9 mouse cellular contexts compared by ENCODE assay signal in genomic region chr17:31808082-31808875, GRCm38 (mm10). TPM values are rescaled to one million over a fixed set of nuclear protein-coding genes. Genes with fewer than 3 reads are reported as not detected.
DNase-seq lines count a peak whose midpoint lies in the region; ATAC-seq and TF ChIP-seq lines count a peak whose summit lies in the region.
"Had no signal": no experiment of that assay in that cellular context is flagged by ENCODE, and none has a peak within 500 bp of the region (broad histone marks: within the 10 kb centered on the region; RNA-seq: fewer than 3 reads in every experiment).

No protein-coding gene starts in this region.

- intact Hi-C loops in left cerebral cortex, adult 2 months (cut with DNase I) = no loop called here

- no peaks in the 10 kb centered on the region for H3K79me2 ChIP-seq in myocyte (ENCODE audit: control insufficient read depth, insufficient read depth)

- no peaks in the 10 kb centered on the region for H3K9me3 ChIP-seq in intestine, embryonic 16.5 days (ENCODE audit: control insufficient read depth, low read length)
- no peaks in the 10 kb centered on the region for H3K9me3 ChIP-seq in intestine, embryonic 15.5 days
- H3K9me3 ChIP-seq: liver, embryonic 13.5 days had no signal

- no peaks in the 10 kb centered on the region for H3K36me3 ChIP-seq in intestine, embryonic 16.5 days (ENCODE audit: control insufficient read depth, insufficient read depth, low read length)
- no peaks in the 10 kb centered on the region for H3K36me3 ChIP-seq in intestine, embryonic 15.5 days
- H3K36me3 ChIP-seq in myocyte (ENCODE audit: control insufficient read depth, insufficient read depth) = no peaks in the 10 kb centered on the region
- H3K36me3 ChIP-seq: liver, embryonic 13.5 days had no signal

- WGBS in intestine, embryonic 16.5 days = 62% methylated on average over 10 of the region's 10 CpGs
- WGBS in intestine, embryonic 15.5 days = 60% methylated on average over 10 of the region's 10 CpGs

- no peaks in the 10 kb centered on the region for H3K27me3 ChIP-seq in intestine, embryonic 16.5 days (replicated peaks; ENCODE audit: control insufficient read depth, insufficient read depth, low read length)
- H3K27me3 ChIP-seq in intestine, embryonic 15.5 days (replicated peaks) = no peaks in the 10 kb centered on the region
- no peaks in the 10 kb centered on the region for H3K27me3 ChIP-seq in myocyte (ENCODE audit: control insufficient read depth, insufficient read depth, insufficient read length)
- H3K27me3 ChIP-seq: liver, embryonic 13.5 days had no signal

- H3K4me3 ChIP-seq in intestine, embryonic 16.5 days (ENCODE audit: low read length) = no peak overlapping the region
- H3K4me3 ChIP-seq in intestine, embryonic 15.5 days (replicated peaks) = no peak overlapping the region
- H3K4me3 ChIP-seq in myocyte = no peak overlapping the region
- no peak overlapping the region for H3K4me3 ChIP-seq in left cerebral cortex, adult 2 months
- H3K4me3 ChIP-seq: liver, embryonic 13.5 days had no signal

- H3K4me1 ChIP-seq in intestine, embryonic 16.5 days (ENCODE audit: control insufficient read depth, insufficient read depth, low read length) = peaks cover 10% of the 10 kb centered on the region
- peaks cover 7% of the 10 kb centered on the region for H3K4me1 ChIP-seq in intestine, embryonic 15.5 days (replicated peaks)
- H3K4me1 ChIP-seq: liver, embryonic 13.5 days had no signal

- no peak overlapping the region for H3K4me2 ChIP-seq in intestine, embryonic 16.5 days (ENCODE audit: low read depth, low read length)
- no peak overlapping the region for H3K4me2 ChIP-seq in intestine, embryonic 15.5 days (replicated peaks)
- H3K4me2 ChIP-seq in myocyte (ENCODE audit: low read depth) = peak overlapping the region; percentile 44
- H3K4me2 ChIP-seq: liver, embryonic 13.5 days had no signal

- 0 out of 2 replicates have a peak, but pooled peaks have one; percentile 44 for ATAC-seq in intestine, embryonic 16.5 days
- ATAC-seq in intestine, embryonic 15.5 days = no peak

- peak; percentile 16 for TF ChIP-seq POLR2A in myocyte (IDR thresholded peaks at IDR 0.05; ENCODE audit: insufficient read length, low read depth)

- H3K27ac ChIP-seq in intestine, embryonic 16.5 days (ENCODE audit: low read length) = no peak overlapping the region
- H3K27ac ChIP-seq in intestine, embryonic 15.5 days = no peak overlapping the region
- H3K27ac ChIP-seq in left cerebral cortex, adult 2 months = no peak overlapping the region
- H3K27ac ChIP-seq: liver, embryonic 13.5 days had no signal

- no peak for TF ChIP-seq CTCF in left cerebral cortex, adult 2 months (IDR thresholded peaks at IDR 0.05)

- peak; percentile 50 for DNase-seq in NIH3T3 (ENCODE audit: low read depth)
- DNase-seq in forelimb bud, embryonic 11.5 days (ENCODE audit: low read depth, low spot score) = peak; percentile 61
- no peak for DNase-seq in thymus, postnatal 14 days
- no peak for DNase-seq in left cerebral cortex, adult 2 months (ENCODE audit: extremely low spot score in 1 of 2, low spot score in 2 of 2)
- DNase-seq: gastrocnemius, postnatal 25 days; liver, embryonic 13.5 days had no signal

- H3K9ac ChIP-seq in intestine, embryonic 16.5 days (ENCODE audit: low read depth, low read length) = no peak overlapping the region
- no peak overlapping the region for H3K9ac ChIP-seq in intestine, embryonic 15.5 days
- H3K9ac ChIP-seq: liver, embryonic 13.5 days had no signal

- no peak overlapping the region for H3ac ChIP-seq in myocyte (ENCODE audit: control insufficient read depth, insufficient read length)

TF ChIP-seq in myocyte, 11 proteins besides CTCF, POLR2A, EP300 and RAD21:
- TF ChIP-seq USF1 (IDR thresholded peaks at IDR 0.05; ENCODE audit: low read depth) (no peak), MAX (IDR thresholded peaks at IDR 0.05; ENCODE audit: low read depth) (no peak), TCF12 (IDR thresholded peaks at IDR 0.05; ENCODE audit: insufficient read depth, poor library complexity, severe bottlenecking) (no peak), REST (IDR thresholded peaks at IDR 0.05; ENCODE audit: insufficient read depth, insufficient read length) (no peak), MYOG (IDR thresholded peaks at IDR 0.05; ENCODE audit: control insufficient read depth in 1 of 3, insufficient read depth in 1 of 3, insufficient read length in 2 of 3, low read depth in 2 of 3) (peak in 1 of 3 experiments; percentile 18), E2F4 (IDR thresholded peaks at IDR 0.05; ENCODE audit: insufficient read depth) (no peak), SRF (IDR thresholded peaks at IDR 0.05; ENCODE audit: control insufficient read depth, insufficient read length, low read depth) (no peak), TCF3 (IDR thresholded peaks at IDR 0.05; ENCODE audit: insufficient read length, low read depth) (no peak), MYOD1 (IDR thresholded peaks at IDR 0.05; ENCODE audit: control insufficient read depth in 1 of 3, insufficient read length in 2 of 3, low read depth in 2 of 3) (peak in 1 of 3 experiments; percentile 38), CEBPB (IDR thresholded peaks at IDR 0.05; ENCODE audit: insufficient read depth, poor library complexity, severe bottlenecking) (no peak), POLR2AphosphoS2 (IDR thresholded peaks at IDR 0.05; ENCODE audit: insufficient read length, low read depth) (no peak)

RNA-seq across cellular contexts. Expression of gene Sik1, which starts 47.3 kb away (rescaled TPM):
- polyA plus RNA-seq in intestine, embryonic 16.5 days (2015; fragmentation: Nextera tagmentation; extraction: Ambion mirVana) = 5.7 and 5.8 TPM in 2 replicates
- polyA plus RNA-seq in intestine, embryonic 15.5 days (2015; fragmentation: Nextera tagmentation; extraction: Ambion mirVana) = 8.8 and 9.2 TPM in 2 replicates
- 37.1 TPM for polyA plus RNA-seq in myocyte (2012; fragmentation: generic; extraction: Trizol)
- 10 to 100 TPM; 24.5 to 39.5 TPM for total RNA-seq in left cerebral cortex, adult 2 months (2021)

Comparison
In these comparisons a context has a peak if more than half of its experiments do, and no peak if none do; other contexts are left out.
1. DNase-seq: peak in NIH3T3 (single experiment) and forelimb bud, embryonic 11.5 days (single experiment); none in thymus, postnatal 14 days (single experiment) and left cerebral cortex, adult 2 months (0 of 2).